Mouse (Mus musculus) myocyte (in vitro differentiated cells): Measurements from ENCODE around the gene Mcat. TPM values are rescaled to one million over a fixed set of nuclear protein-coding genes. Genes with fewer than 3 reads are reported as not detected.

ENCODE experiments used
- H3K27me3 ChIP-seq: one replicate; pipeline ENCODE4 v1.6.1; 2011; ENCODE audit not compliant: control insufficient read depth, insufficient read depth, insufficient read length
- H3K36me3 ChIP-seq: one replicate; pipeline ENCODE4 v1.6.1; 2011; ENCODE audit not compliant: control insufficient read depth, insufficient read depth
- H3K4me2 ChIP-seq: one replicate; pipeline ENCODE4 v1.6.1; 2011; ENCODE audit warnings: low read depth, control low read depth
- H3K4me3 ChIP-seq: one replicate; pipeline ENCODE4 v1.5.1; 2011; ENCODE audit warnings: mild to moderate bottlenecking, control low read depth, moderate library complexity
- H3K79me2 ChIP-seq: one replicate; pipeline ENCODE4 v1.6.1; 2011; ENCODE audit not compliant: control insufficient read depth, insufficient read depth
- H3ac ChIP-seq: one replicate; pipeline ENCODE4 v1.6.1; 2011; ENCODE audit not compliant: control insufficient read depth, insufficient read length
- CEBPB ChIP-seq: IDR thresholded peaks from 2 replicates; pipeline ENCODE4 v1.6.1; 2011; ENCODE audit warnings: mild to moderate bottlenecking, moderate library complexity; ENCODE audit not compliant: poor library complexity, insufficient read depth, severe bottlenecking
- E2F4 ChIP-seq: IDR thresholded peaks from one replicate; pipeline ENCODE4 v1.6.1; 2011; ENCODE audit warnings: mild to moderate bottlenecking, control low read depth, moderate library complexity; ENCODE audit not compliant: insufficient read depth
- MAX ChIP-seq: IDR thresholded peaks from one replicate; pipeline ENCODE4 v1.6.1; 2011; ENCODE audit warnings: low read depth, mild to moderate bottlenecking, control low read depth
- MYOD1 ChIP-seq, 3 experiments: IDR thresholded peaks; one replicate each; pipeline ENCODE4 v1.6.1; 2011; ENCODE audit warnings: control low read depth in 2 of 3, low read depth in 2 of 3, mild to moderate bottlenecking in 2 of 3, moderate library complexity in 1 of 3; ENCODE audit not compliant: insufficient read length in 2 of 3, control insufficient read depth in 1 of 3
- MYOG ChIP-seq, 3 experiments: IDR thresholded peaks; one replicate each; pipeline ENCODE4 v1.6.1; 2011; ENCODE audit warnings: control low read depth in 2 of 3, low read depth in 2 of 3, mild to moderate bottlenecking in 2 of 3; ENCODE audit not compliant: insufficient read length in 2 of 3, control insufficient read depth in 1 of 3, insufficient read depth in 1 of 3
- POLR2A ChIP-seq: IDR thresholded peaks from one replicate; pipeline ENCODE4 v1.6.1; 2011; ENCODE audit warnings: low read depth, mild to moderate bottlenecking, control low read depth, moderate library complexity; ENCODE audit not compliant: insufficient read length
- POLR2AphosphoS2 ChIP-seq: IDR thresholded peaks from one replicate; pipeline ENCODE4 v1.6.1; 2011; ENCODE audit warnings: low read depth, control low read depth; ENCODE audit not compliant: insufficient read length
- REST ChIP-seq: IDR thresholded peaks from one replicate; pipeline ENCODE4 v1.6.1; 2011; ENCODE audit warnings: mild to moderate bottlenecking, control low read depth, moderate library complexity; ENCODE audit not compliant: insufficient read depth, insufficient read length
- SRF ChIP-seq: IDR thresholded peaks from one replicate; pipeline ENCODE4 v1.6.1; 2011; ENCODE audit warnings: low read depth; ENCODE audit not compliant: control insufficient read depth, insufficient read length
- TCF12 ChIP-seq: IDR thresholded peaks from one replicate; pipeline ENCODE4 v1.6.1; 2011; ENCODE audit warnings: mild to moderate bottlenecking, control low read depth; ENCODE audit not compliant: poor library complexity, insufficient read depth, severe bottlenecking
- TCF3 ChIP-seq: IDR thresholded peaks from one replicate; pipeline ENCODE4 v1.6.1; 2011; ENCODE audit warnings: low read depth, control low read depth; ENCODE audit not compliant: insufficient read length
- USF1 ChIP-seq: IDR thresholded peaks from one replicate; pipeline ENCODE4 v1.6.1; 2011; ENCODE audit warnings: low read depth, mild to moderate bottlenecking, control low read depth, moderate library complexity
- polyA plus RNA-seq: library from polyadenylated mRNA; unstranded; fragments of >200 nt; fragmentation: generic; extraction: Trizol; gene quantifications from one replicate; pipeline ENCODE4 v1.2.1, GENCODE M21; 2012; ENCODE audit warnings: missing spikeins

The Mcat gene
- polyA plus RNA-seq, 1 experiment, result 55.9 TPM

GRCm38 (mm10) chr15:83576651-83577050 is 13.1 kb upstream of the Mcat start:
- TF ChIP-seq TCF3, result no peak
- TF ChIP-seq USF1, result no peak
- no peak for TF ChIP-seq TCF12
- no peak for TF ChIP-seq MYOD1 (IDR thresholded peaks at IDR 0.05; ENCODE audit: control insufficient read depth in 1 of 3, insufficient read length in 2 of 3, low read depth in 2 of 3)
- TF ChIP-seq SRF, result no peak
- TF ChIP-seq MAX, result no peak
- TF ChIP-seq REST, result no peak
- Histone ChIP-seq H3K4me2 (no peak overlapping the region), H3K4me3 (no peak overlapping the region), H3ac (no peak overlapping the region), H3K27me3 (no peaks in the 10 kb centered on the region), H3K36me3 (peaks cover 25% of the 10 kb centered on the region), H3K79me2 (no peaks in the 10 kb centered on the region)

GRCm38 (mm10) chr15:83575543-83575942 is 12.0 kb upstream of the Mcat start:
- Histone ChIP-seq H3K4me2 (peak overlapping the region; percentile 47), H3ac (no peak overlapping the region), H3K4me3 (no peak overlapping the region)

DNA sequence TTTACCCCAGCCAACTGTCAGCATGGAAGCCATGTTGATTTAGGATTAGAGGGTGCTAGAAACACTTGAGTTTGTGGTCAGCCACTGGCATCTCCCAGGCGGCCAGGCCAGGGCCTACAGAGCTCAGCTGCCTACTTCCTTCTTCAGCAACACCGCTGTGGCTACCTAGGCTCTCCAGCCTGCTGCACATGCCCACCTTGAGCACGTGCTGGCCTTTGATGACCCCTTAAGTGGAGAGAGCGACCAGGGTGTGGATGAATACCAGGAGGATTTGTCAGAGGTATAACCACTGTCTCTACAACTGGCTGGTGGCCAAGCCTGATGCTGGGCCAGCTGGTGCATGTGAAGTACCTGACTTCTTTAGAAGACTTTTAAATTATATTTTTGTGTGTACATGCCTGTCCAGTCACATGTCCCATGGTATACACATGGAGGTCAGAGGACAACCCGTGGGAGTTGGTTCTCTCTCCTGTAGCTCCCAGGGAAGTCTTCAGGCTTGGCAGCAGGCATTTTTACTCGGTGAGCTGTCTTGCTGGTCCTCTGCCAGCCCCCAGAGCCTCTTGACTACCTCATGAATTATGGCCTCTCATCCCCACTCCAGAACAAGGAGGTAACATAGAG is 11.3 kb upstream of the Mcat start:
- H3K79me2 ChIP-seq, result peaks cover 11% of the 10 kb centered on the region
- no peak overlapping the region for H3K4me3 ChIP-seq
- H3K4me2 ChIP-seq, result peak overlapping the region; percentile 47
- no peak for TF ChIP-seq SRF
- TF ChIP-seq POLR2A, result peak; percentile 26
- peak; percentile 68 to 95 (median 92) for TF ChIP-seq MYOD1 (IDR thresholded peaks at IDR 0.05; ENCODE audit: control insufficient read depth in 1 of 3, insufficient read length in 2 of 3, low read depth in 2 of 3)
- TF ChIP-seq TCF3, result peak; percentile 70
- TF ChIP-seq MYOG (IDR thresholded peaks at IDR 0.05; ENCODE audit: control insufficient read depth in 1 of 3, insufficient read depth in 1 of 3, insufficient read length in 2 of 3, low read depth in 2 of 3), result peak; percentile 75 to 98 (median 94)
- TF ChIP-seq E2F4, result no peak
- peak; percentile 86 for TF ChIP-seq TCF12
- peak; percentile 76 for TF ChIP-seq POLR2AphosphoS2
- peak; percentile 73 for TF ChIP-seq USF1
- peak; percentile 4 for TF ChIP-seq MAX
- TF ChIP-seq REST, result no peak
- TF ChIP-seq CEBPB, result no peak
- H3K27me3 ChIP-seq, result no peaks in the 10 kb centered on the region
- H3K36me3 ChIP-seq, result peaks cover 25% of the 10 kb centered on the region
- no peak overlapping the region for H3ac ChIP-seq

More at GRCm38 (mm10) chr15:83575543-83575942, 12.0 kb upstream of the Mcat start:
- H3K36me3 ChIP-seq, result peaks cover 25% of the 10 kb centered on the region
- TF ChIP-seq TCF12, result no peak
- TF ChIP-seq MYOG (IDR thresholded peaks at IDR 0.05; ENCODE audit: control insufficient read depth in 1 of 3, insufficient read depth in 1 of 3, insufficient read length in 2 of 3, low read depth in 2 of 3), result peak in 2 of 3 experiments; percentile 54 to 72
- peak; percentile 40 for TF ChIP-seq POLR2AphosphoS2
- no peak for TF ChIP-seq TCF3
- TF ChIP-seq SRF, result no peak
- no peak for TF ChIP-seq MAX
- TF ChIP-seq E2F4, result no peak
- peak in 1 of 3 experiments; percentile 64 for TF ChIP-seq MYOD1 (IDR thresholded peaks at IDR 0.05; ENCODE audit: control insufficient read depth in 1 of 3, insufficient read length in 2 of 3, low read depth in 2 of 3)
- TF ChIP-seq REST, result no peak
- peaks cover 4% of the 10 kb centered on the region for H3K79me2 ChIP-seq
- H3K27me3 ChIP-seq, result no peaks in the 10 kb centered on the region

GRCm38 (mm10) chr15:83573606-83574005 is 10.0 kb upstream of the Mcat start:
- H3K79me2 ChIP-seq, result peaks cover 23% of the 10 kb centered on the region
- no peaks in the 10 kb centered on the region for H3K27me3 ChIP-seq
- no peak overlapping the region for H3ac ChIP-seq
- H3K36me3 ChIP-seq, result peaks cover 25% of the 10 kb centered on the region
- TF ChIP-seq E2F4 (no peak), USF1 (no peak), MYOD1 (IDR thresholded peaks at IDR 0.05; ENCODE audit: control insufficient read depth in 1 of 3, insufficient read length in 2 of 3, low read depth in 2 of 3) (no peak), REST (no peak), POLR2AphosphoS2 (no peak), MYOG (IDR thresholded peaks at IDR 0.05; ENCODE audit: control insufficient read depth in 1 of 3, insufficient read depth in 1 of 3, insufficient read length in 2 of 3, low read depth in 2 of 3) (no peak), CEBPB (no peak), TCF12 (no peak), MAX (no peak), POLR2A (no peak), TCF3 (no peak), SRF (no peak)
- H3K4me3 ChIP-seq, result no peak overlapping the region
- H3K4me2 ChIP-seq, result no peak overlapping the region

DNA sequence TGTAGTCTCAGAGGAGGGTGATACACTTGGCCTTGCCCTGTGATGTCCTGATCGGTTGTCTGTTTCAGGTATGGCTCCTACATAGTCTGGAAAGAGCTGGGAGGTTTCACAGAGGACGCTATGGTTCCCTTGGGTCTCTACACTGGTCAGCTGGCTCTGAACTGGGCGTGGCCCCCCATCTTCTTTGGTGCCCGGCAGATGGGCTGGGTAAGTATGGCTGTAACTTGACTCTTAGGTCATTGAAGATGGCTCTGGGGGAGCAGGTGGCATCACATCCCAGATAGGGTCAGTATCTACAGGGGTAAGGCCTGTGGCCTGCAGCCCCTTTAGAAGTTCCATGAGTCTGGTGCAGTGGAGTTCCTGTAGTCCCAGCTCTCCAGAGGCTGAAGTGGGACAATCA is 8.5 kb upstream of the Mcat start:
- TF ChIP-seq TCF3 (peak; percentile 9), MYOD1 (IDR thresholded peaks at IDR 0.05; ENCODE audit: control insufficient read depth in 1 of 3, insufficient read length in 2 of 3, low read depth in 2 of 3) (peak; percentile 22 to 90 (median 72)), POLR2A (no peak), E2F4 (no peak), POLR2AphosphoS2 (no peak), MYOG (IDR thresholded peaks at IDR 0.05; ENCODE audit: control insufficient read depth in 1 of 3, insufficient read depth in 1 of 3, insufficient read length in 2 of 3, low read depth in 2 of 3) (peak; percentile 59 to 90 (median 61)), REST (no peak), SRF (no peak), CEBPB (no peak), MAX (no peak), USF1 (no peak), TCF12 (peak; percentile 70)

More for the DNA sequence above, 8.5 kb upstream of the Mcat start:
- Histone ChIP-seq H3ac (no peak overlapping the region), H3K4me3 (no peak overlapping the region), H3K79me2 (peaks cover 38% of the 10 kb centered on the region), H3K36me3 (peaks cover 15% of the 10 kb centered on the region), H3K4me2 (peak overlapping the region; percentile 66), H3K27me3 (no peaks in the 10 kb centered on the region)
